Mouse (Mus musculus) limb, embryonic 14.5 days (tissue): ENCODE measurements around the gene Gm826. TPM values are rescaled to one million over a fixed set of nuclear protein-coding genes. Genes with fewer than 3 reads are reported as not detected.

Experiments used
- ATAC-seq: fragments of 200-750 bp; cut with Nextera tagmentation; 2 replicates; pipeline ENCODE4 v1.8.0; 2017; ENCODE audit warnings: low read depth, moderate number of reproducible peaks, moderate TSS enrichment; ENCODE audit not compliant: low FRiP score
- DNase-seq: peaks from one replicate; pipeline ENCODE4 v3.0.0-alpha.2; 2015; ENCODE audit warnings: low spot score
- H3K27ac ChIP-seq: fragments of 300-500 bp; sonication (generic); replicated peaks from 2 replicates; pipeline ENCODE4 v1.5.1; 2014; ENCODE audit warnings: low read depth, mild to moderate bottlenecking, low read length, moderate library complexity, mixed read lengths
- H3K27me3 ChIP-seq: fragments of 300-500 bp; sonication (generic); 2 replicates; pipeline ENCODE4 v1.6.1; 2014; ENCODE audit warnings: low read length, mixed read lengths; ENCODE audit not compliant: control insufficient read depth, insufficient read depth
- H3K36me3 ChIP-seq: fragments of 300-500 bp; sonication (generic); 2 replicates; pipeline ENCODE4 v1.6.1; 2014; ENCODE audit warnings: mild to moderate bottlenecking, low read length, moderate library complexity, mixed read lengths; ENCODE audit not compliant: control insufficient read depth, insufficient read depth
- H3K4me1 ChIP-seq: fragments of 300-500 bp; sonication (generic); 2 replicates; pipeline ENCODE4 v1.6.1; 2014; ENCODE audit warnings: antibody characterized with exemption, low read length, mixed read lengths; ENCODE audit not compliant: control insufficient read depth, insufficient read depth
- H3K4me2 ChIP-seq: fragments of 300-500 bp; sonication (generic); replicated peaks from 2 replicates; pipeline ENCODE4 v1.6.1; 2014; ENCODE audit warnings: low read depth, mild to moderate bottlenecking, low read length, moderate library complexity; ENCODE audit not compliant: severe bottlenecking
- H3K4me3 ChIP-seq: fragments of 300-500 bp; sonication (generic); replicated peaks from 2 replicates; pipeline ENCODE4 v1.5.1; 2014; ENCODE audit warnings: low read length
- H3K9ac ChIP-seq: fragments of 300-500 bp; sonication (generic); 2 replicates; pipeline ENCODE4 v1.6.1; 2014; ENCODE audit warnings: mild to moderate bottlenecking, low read depth, low read length, moderate library complexity; ENCODE audit not compliant: severe bottlenecking
- H3K9me3 ChIP-seq: fragments of 300-500 bp; sonication (generic); 2 replicates; pipeline ENCODE4 v1.6.1; 2016; ENCODE audit warnings: low read length; ENCODE audit not compliant: control insufficient read depth
- POLR2A ChIP-seq: fragments of 200-500 bp; IDR thresholded peaks from 2 replicates; pipeline ENCODE4 v1.8.0; 2012; ENCODE audit warnings: inconsistent platforms, mild to moderate bottlenecking, moderate library complexity, borderline replicate concordance; ENCODE audit not compliant: insufficient read depth, insufficient read length; ENCODE audit errors: extremely low read depth
- WGBS: fragments of 180-500 bp; shearing (Covaris S2); extraction: QIAGEN DNeasy Blood & Tissue Kit; methylation state at CpG from one replicate; pipeline ENCODE4 v1.1.7; 2014; 5-methylcytosine and 5-hydroxymethylcytosine counted together
- polyA plus RNA-seq, 2 experiments: library from polyadenylated mRNA; depleted of rRNA in 1 of 2; stranded (reverse) in 1 of 2; unstranded in 1 of 2; fragments of >200 nt; fragmentation: Nextera tagmentation in 1 of 2; extraction: Ambion mirVana in 1 of 2; gene quantifications; 2 replicates each; pipeline versions ENCODE4 v1.2.1 to v1.2.3; 2012 to 2014

Gene Gm826
- polyA plus RNA-seq, 2 experiments = 0.29 to 0.32 TPM

DNA sequence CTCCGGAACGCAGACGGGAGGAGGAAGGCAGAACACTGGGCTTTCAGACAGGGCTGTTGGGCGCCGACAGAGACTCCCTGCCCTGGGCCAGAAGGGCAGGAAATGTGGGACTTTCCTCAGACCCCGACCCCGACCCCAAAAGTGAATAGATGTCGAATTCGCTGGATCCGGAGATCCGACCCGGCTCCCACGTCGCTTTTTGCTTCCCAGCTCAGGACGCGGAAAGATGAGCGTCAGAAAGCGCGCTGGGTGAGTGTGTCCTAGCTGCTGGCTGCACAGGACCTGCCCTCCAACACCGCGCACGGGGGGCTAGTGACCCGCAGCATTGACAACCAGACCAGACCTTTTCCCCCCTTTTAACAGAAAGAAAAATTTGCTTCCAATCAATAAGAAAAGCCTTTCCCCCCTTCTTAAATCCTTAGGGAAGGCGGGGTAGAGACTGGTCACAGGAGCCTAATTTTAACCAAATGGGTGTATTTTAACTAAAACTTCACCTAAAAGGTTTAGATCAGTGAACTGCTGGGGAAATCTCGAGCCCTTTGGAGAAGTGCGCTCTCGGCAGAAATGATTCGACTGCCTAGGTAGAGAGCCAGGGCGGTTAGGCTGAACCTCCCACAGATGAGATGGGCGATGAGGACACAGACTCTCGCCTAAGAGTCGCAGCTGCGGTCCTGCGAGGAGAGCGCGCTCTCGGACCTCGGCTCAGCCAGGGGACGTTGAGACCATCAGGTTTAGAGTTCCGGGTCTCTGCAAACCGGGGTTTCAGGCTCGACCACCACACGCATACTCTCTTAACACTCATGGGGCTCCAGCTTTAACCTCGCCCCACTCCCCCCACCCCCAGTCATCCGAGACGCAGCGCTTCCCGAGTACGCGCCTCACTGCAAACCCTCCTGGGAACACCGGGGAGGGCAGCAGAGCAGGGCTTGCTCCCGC, 34.7 kb upstream of the Gm826 start:
- no peak for DNase-seq
- H3K27me3 ChIP-seq = peaks cover 68% of the 10 kb centered on the region
- H3K36me3 ChIP-seq = no peaks in the 10 kb centered on the region
- no peak overlapping the region for H3K27ac ChIP-seq
- peak overlapping the region; percentile 97 for H3K4me2 ChIP-seq
- no peak for ATAC-seq
- H3K9ac ChIP-seq = 0 out of 2 replicates have a peak overlapping the region, but pooled peaks have one; percentile 12
- peaks cover 10% of the 10 kb centered on the region for H3K4me1 ChIP-seq
- WGBS = under 1% methylated on average over 52 of the region's 52 CpGs
- H3K4me3 ChIP-seq = peak overlapping the region; percentile 67
- H3K9me3 ChIP-seq = no peaks in the 10 kb centered on the region
- TF ChIP-seq POLR2A = no peak

DNA sequence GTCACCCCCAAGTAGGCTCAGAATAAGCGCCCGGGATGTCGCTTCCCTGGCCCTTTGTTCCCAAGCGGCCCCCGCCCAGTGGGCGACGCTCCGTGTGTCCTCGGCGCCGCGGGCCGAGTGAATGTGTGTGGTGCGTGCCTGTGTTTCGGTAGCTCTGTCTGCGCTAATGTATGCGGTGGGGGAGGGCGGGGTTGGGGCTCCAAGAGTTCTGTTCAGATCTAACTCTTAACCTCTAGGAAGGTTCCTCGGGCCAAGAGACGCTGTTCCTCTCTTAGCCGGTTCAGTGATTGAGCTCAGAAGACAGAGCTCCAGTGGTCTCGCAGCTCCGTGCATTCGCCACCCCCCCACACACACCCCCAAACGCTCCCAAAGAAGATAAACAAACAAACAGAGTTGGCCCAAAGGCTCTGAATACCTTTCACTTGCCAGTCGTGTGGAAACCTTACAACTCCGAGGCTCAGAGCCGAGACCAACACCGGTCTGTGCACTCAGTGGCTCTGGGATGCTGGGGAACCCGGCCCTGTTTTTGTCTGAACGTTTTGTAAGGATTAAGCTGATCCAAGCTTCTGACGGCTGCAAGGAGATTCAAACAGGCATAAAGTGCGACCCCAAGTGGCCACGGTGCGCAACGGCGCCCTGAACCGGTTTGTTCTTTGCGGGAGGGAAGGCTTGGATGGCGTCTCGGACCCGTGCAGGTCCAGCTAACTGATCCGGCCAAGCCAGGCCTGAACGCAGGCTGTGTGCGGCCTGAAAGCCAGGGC, 33.7 kb upstream of the Gm826 start:
- H3K27me3 ChIP-seq = peaks cover 70% of the 10 kb centered on the region
- H3K36me3 ChIP-seq = 0 out of 2 replicates have a peak, but pooled peaks cover 4% of the 10 kb centered on the region
- 3% methylated on average over 44 of the region's 45 CpGs for WGBS
- no peaks in the 10 kb centered on the region for H3K9me3 ChIP-seq
- peak overlapping the region; percentile 76 for H3K9ac ChIP-seq
- H3K27ac ChIP-seq = peak overlapping the region; percentile 81
- peaks cover 10% of the 10 kb centered on the region for H3K4me1 ChIP-seq
- DNase-seq (peak; percentile 93), ATAC-seq (peak; percentile 60)
- 0 out of 2 replicates have a peak, but pooled peaks have one; percentile 19 for TF ChIP-seq POLR2A
- H3K4me2 ChIP-seq = peak overlapping the region; percentile 97
- peak overlapping the region; percentile 67 for H3K4me3 ChIP-seq

DNA sequence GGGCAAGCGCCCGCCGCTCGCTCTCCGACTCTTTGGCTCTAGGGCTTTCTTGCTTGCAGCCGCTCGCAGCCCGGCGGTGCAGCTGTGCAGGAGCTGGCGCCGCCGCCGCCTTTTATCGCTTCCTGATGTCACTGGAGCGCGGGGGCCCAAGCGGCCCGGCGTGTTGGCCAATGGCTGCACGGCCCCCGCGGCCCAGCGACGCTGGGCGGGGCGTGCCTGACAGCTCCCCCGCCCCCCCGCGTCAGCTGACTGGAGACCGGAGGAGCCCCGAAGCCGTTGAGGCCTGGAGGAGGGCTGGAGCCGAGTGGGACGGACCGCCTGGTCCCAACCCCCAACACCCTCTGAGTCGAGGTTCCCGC, 33.0 kb upstream of the Gm826 start, which contains the start of gene Mafb:
TSS of gene Mafb (minus strand) at position 86 of the 359 bp plus-strand sequence.
- H3K4me2 ChIP-seq = peak within 1 kb of the TSS; percentile 97
- H3K27me3 ChIP-seq = peaks cover 72% of the 10 kb centered on the region
- no peaks in the 10 kb centered on the region for H3K9me3 ChIP-seq
- peak; percentile 97 for TF ChIP-seq POLR2A
- peak within 1 kb of the TSS; percentile 67 for H3K4me3 ChIP-seq
- 0 out of 2 replicates have a peak, but pooled peaks cover 4% of the 10 kb centered on the region for H3K36me3 ChIP-seq
- ATAC-seq (peak; percentile 93), DNase-seq (peak; percentile 96)
- H3K9ac ChIP-seq = peak within 1 kb of the TSS; percentile 76
- H3K4me1 ChIP-seq = peaks cover 10% of the 10 kb centered on the region
- H3K27ac ChIP-seq = peak within 1 kb of the TSS; percentile 81
- WGBS = under 1% methylated on average over 31 of the region's 37 CpGs

- Histone ChIP-seq H3K27me3 (peaks cover 72% of the 10 kb centered on the region), H3K27ac (peak overlapping the region; percentile 81), H3K4me1 (peaks cover 10% of the 10 kb centered on the region), H3K4me3 (peak overlapping the region; percentile 67), H3K9me3 (no peaks in the 10 kb centered on the region), H3K4me2 (peak overlapping the region; percentile 97), H3K9ac (peak overlapping the region; percentile 76), H3K36me3 (0 out of 2 replicates have a peak, but pooled peaks cover 4% of the 10 kb centered on the region)
- no peak for DNase-seq
- WGBS = under 1% methylated on average over 84 of the region's 95 CpGs
- ATAC-seq = peak; percentile 32; the same call in 1 of the 2 replicates
- 0 out of 2 replicates have a peak, but pooled peaks have one; percentile 1 for TF ChIP-seq POLR2A
Measured at GRCm38 (mm10) chr2:160366111-160366979, 32.4 kb upstream of the Gm826 start.
